Mouse (Mus musculus): ENCODE data around the gene Fpr1.
A peak's percentile ranks its signal among the peaks of the same experiment; 100 is the strongest.
"Not testable (repeated sequence)": the region's sequence is repeated elsewhere in the genome, so short reads cannot be mapped to it uniquely, and the experiment has no call there.

Gene Fpr1

DNA sequence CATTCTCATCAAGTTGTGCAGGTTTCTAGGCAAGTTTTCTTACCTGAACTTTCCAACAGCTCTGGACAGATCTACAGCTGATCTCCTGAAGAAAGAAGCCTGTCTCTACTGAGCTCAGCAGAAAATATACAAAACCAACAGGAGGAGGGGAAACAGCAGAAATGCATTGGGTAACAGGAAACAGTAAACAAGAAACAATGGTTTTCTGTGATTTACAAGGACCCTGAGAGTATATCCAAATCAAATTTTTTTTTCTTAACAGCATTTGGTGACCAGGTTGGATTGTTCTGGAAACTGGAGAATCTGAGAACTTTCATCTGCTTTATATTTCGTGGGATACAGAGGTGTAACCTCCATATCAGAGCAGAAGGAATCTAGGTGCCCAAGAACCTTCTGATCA is at the start of gene Fpr1:
Gene Fpr1, minus strand, starts transcription at position 101 of the 400 bp plus-strand sequence.
- DNase-seq (ENCODE audit: low read depth, low spot score) = no peak

DNA sequence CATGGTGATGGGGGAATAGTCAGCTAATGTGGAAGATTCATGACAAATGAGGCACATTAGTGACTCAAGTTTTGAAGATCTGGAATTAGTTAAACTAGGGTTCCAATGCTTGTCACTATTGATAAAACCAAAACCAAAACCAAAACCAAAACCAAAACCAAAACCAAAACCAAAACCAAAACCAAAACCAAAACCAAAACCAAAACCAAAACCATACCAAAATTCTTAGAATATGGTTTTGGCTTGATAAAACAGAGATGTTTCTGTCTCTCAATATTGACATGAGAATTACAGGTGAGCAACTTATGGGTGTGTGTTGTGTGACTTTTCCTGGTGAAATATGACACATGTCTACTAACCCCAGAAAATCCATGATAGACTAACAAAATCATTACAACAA is 34.0 kb upstream of the Fpr1 start:
- DNase-seq (ENCODE audit: low read depth, low spot score) = no peak

DNA sequence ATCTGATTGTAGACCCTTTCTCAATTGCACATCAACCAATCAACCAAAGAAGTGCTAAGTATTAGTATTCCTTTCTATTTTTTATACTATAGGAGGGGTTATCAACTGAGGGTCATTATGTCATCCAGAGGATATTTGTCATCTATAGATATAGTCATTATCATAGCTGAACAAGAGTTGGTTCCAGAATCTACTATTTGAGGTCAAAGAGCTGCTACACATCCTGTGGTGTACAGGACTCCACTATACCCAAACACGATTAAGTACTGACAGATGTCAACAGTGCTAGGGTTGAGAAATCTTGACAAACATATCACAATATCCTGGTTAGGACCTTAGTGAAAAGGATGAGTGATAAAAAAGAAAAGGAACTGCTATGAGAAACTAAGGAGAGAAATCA is 33.6 kb upstream of the Fpr1 start:
- DNase-seq (ENCODE audit: low read depth, low spot score) = no peak

DNA sequence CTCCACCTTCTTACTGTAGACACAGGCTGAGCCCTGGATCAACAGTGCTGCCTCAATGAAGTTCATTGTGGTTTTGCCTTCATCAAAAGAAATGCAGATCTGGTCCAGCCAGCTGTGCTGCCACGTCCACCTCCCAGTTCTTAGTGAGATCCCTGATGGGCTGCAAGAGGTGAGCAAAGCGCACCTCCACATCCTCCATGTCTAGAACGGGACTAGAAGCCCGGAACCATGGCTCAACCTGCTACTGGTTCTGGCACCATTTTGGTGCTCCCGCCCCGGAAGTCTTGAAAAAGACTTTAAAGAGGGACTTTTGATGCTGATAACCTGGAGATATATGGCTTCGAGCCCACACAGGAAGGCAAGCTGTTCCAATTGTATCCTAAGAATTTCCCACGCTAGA is 28.9 kb upstream of the Fpr1 start:
- not testable (repeated sequence) for DNase-seq (ENCODE audit: low read depth, low spot score)

DNA sequence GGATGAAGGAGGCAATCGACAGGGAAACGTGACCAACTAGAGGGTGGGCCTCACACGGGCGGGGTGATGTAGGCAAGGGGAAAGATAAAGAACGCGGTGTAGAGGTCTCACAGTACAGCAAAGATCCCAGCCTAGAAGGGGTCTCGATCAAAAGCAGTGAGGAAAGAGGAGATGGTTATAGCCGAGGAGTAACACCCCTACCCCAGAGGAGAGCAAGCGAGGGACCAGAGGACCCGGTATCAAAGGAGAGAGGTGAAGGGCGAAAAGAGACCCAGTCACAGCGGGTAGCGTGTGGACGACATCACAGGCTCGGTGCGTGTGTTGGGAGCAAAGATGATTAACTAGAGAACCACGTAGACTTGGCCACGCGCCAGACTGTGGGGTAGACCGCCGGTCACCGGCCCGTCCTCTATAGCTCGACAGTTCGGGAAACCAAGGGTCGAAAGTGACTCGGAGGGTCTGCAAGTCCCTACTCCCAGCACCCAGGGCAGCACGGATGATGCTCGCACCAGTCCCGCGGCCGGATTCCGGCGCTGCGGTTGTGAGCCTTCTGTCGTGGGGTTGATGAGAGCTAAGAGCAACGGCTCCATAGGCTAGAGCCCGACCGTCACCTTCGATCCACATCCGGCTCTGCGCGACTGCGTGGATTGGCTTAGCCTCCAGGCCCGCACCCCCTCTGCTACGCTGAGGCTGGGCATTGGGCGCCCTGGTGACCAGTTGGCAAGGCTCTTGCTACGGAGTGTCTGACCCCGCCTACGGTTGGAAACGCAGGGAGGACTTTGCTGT is 26.1 kb upstream of the Fpr1 start:
- no peak for DNase-seq (ENCODE audit: low read depth, low spot score)

DNA sequence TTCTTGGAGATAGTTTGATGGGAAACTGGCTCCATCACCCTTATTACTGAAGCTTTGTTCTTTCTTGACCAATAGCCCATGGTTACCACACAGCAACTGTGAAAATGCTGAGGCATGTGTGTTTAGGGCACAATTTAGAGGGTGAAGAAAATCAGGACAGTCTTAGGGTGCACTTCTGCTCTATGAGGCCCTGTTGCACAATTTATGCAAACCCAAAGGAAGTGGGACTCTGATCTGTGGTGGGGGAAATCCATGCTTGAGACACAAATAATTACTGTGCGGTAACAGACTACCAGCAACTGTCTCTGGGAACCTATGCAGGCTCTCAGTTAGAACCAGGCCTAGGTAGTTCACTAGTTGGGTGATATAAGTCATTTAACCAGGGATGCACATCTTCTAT is 17.0 kb upstream of the Fpr1 start:
- no peak for DNase-seq (ENCODE audit: low read depth, low spot score)

DNA sequence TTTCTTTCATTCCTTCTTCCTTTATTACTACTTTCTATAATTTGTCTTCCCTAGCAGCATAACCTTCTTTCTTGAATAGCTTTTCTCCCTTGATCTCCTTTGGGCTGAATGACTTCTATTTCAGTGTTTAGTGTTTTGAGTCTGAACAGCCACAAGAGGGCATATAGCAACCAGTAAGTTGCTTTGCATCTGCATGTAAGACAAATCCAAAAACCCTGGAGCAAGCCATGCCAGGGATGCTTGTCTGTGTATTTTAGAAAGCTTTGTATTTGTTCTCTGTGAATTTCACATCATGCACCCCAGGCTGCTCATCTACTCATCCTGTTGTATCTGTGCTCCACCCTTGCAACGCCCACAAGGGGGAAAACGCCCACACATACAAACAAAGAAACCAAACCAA is 15.5 kb upstream of the Fpr1 start:
- peak; percentile 62 for DNase-seq (ENCODE audit: low read depth, low spot score)

DNA sequence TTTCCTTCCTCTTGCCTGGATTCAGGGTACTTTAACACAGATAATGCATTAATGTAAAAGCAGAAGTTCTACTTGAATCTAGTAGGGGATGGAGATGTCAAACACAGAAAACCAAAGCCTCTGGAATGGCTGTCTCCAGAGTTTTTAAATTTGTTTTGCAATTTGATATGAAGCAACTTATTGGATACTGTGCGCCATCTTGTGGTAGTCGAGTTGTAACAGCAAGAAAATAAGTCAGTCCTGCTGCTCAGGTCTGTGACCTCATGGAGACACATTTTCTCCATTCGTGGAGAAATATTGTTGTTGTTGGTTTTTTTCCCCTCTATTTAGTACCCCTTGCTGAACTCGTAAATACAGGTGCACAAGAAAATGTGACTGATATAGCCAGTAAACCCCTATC is 12.3 kb upstream of the Fpr1 start:
- peak; percentile 86 for DNase-seq (ENCODE audit: low read depth, low spot score)

DNA sequence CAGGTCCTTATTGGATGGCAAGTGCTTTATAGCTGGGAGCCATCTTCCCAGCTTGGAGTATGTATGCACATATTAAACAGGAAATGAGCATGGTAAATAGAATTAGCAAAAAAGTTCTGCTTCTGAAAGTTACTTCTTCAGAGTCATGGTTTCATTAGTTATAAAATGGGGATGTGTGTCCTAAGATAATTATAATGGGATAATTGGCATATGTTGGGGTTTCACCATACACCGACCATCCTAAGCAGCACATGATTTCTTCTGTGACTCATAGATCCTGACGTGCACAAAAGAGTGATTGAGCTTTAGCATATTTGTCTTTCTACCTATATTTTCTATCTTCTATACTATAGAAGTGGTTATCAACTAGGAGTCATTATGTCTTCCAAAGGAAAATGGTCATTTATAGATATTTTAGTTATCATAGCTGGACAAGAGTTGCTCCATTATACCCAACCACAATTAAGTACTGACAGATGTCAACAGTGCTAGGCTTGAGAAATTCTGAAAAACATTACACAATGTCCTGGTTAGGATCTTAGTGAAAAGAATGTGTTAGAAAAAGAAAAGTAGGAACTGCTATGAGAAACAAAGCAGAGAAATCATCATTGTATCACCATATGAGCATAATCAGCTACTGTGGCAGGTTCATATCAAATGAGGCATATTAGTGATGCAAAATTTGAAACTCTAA is 6.1 kb upstream of the Fpr1 start:
- DNase-seq (ENCODE audit: low read depth, low spot score) = no peak

DNA sequence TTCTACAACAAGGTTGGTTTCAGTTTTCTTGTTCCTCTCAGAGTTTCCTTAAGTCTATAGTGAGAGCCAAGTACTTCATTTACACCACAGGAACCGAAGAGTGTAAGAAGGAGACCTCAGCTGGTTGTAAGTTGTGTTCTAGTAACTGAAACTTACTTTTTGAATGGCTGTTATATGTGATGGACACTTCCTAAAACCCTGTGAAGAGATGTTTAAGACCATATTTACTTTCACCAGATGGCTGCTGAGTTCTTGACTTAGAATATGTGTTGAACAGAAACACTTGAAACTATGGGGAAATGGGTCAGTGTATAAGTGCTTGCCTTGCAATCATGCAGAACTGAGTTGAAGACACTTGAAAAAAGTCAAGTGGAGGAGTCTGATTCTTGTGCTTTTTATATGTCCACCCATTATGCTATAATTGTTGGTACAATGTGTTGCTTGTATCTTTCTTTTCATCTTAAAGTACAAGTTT is 4.1 kb upstream of the Fpr1 start, which contains the start of the genes Fpr2 and Fpr3:
Gene Fpr2, plus strand, starts transcription at position 51 of the 475 bp plus-strand sequence.
Gene Fpr3, plus strand, starts transcription at position 79 of the 475 bp plus-strand sequence.
- no peak for DNase-seq (ENCODE audit: low read depth, low spot score)

DNA sequence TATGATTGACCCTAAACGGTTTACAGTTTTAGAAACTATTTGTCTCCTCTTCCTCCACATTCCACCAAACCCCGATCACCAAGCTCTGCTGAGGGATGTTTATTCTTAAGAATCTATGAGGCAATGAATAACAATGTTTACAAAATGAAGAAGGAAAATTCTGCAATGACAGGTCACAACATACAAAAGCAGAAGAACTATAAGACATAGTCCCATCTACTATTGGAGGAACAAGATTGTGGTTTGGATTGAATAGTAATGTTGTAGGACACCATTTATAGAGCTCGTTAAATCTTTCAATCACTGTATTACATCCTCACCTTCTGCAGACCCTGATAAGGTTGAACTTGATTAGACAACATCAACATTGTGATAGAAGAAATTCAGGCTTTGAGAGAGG is 1.1 kb downstream of the Fpr1 start:
- DNase-seq (ENCODE audit: low read depth, low spot score) = no peak

DNA sequence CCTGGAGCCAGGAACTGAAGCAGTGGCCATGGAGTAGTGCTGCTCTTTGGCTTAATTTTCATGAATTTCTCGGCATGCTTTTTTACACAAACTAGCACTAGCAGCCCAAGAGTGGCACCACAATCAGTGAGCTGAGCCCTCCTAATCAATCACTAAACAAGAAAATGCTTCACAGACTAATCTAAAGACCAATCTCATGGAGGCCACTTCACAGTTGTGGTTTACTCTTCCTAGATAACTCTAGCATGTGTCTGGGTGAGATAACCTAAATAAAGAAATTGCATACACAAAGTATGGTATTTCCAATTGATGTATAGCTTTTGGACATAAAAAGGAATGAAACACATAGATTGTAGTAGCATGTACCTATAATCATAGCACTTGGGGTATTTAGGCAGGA is 4.4 kb downstream of the Fpr1 start:
- no peak for DNase-seq (ENCODE audit: low read depth, low spot score)

DNA sequence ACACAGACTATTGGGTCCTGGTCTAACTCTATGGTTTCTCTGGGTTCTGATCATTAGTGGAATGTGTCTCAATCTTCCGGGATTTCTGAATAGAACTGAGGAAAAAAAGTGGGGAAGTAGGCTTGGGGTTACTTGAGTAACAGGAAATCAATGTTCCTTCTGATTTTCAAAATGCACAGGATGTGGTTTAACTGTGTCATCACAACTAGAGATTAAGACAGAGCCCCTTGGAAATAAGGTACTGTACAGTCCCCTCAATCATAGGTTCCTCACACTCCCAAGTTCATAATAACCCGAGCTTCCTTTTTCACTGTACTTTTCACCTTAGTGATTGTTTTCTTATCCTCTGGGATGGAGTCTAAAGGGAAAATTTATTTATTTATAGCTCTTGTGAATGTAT is 12.0 kb downstream of the Fpr1 start:
- no peak for DNase-seq (ENCODE audit: low read depth, low spot score)

DNA sequence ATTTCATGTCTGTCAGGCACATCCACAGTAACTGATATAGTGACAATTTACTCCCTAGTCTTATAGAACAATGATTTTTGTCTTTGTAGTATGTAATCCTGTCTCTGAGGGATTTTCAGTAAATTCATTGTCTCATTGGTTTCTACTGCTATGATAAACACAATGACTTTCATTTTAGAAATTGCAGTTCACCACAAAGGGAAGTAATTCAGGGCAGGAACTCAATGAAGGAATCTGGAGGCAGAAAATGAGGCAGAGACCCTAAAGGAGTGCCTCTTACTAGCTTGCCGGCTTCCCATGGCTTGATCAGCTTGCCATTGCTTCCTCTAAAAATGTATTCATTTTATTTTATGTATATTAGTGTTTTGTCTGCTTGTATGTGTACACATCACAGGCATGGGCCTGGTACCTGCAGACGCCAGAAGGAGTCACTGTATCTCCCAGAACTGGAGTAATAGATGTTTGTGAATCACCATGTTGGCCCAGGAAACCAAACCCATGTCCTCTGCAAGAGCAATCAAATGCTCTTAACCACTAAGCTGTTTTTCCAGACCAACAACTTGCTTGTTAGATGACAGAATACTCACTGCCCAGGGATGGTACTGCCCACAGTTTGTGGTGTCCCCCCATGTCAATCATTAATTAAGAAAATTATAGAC is 12.7 kb downstream of the Fpr1 start:
- DNase-seq (ENCODE audit: low read depth, low spot score) = peak; percentile 18

DNA sequence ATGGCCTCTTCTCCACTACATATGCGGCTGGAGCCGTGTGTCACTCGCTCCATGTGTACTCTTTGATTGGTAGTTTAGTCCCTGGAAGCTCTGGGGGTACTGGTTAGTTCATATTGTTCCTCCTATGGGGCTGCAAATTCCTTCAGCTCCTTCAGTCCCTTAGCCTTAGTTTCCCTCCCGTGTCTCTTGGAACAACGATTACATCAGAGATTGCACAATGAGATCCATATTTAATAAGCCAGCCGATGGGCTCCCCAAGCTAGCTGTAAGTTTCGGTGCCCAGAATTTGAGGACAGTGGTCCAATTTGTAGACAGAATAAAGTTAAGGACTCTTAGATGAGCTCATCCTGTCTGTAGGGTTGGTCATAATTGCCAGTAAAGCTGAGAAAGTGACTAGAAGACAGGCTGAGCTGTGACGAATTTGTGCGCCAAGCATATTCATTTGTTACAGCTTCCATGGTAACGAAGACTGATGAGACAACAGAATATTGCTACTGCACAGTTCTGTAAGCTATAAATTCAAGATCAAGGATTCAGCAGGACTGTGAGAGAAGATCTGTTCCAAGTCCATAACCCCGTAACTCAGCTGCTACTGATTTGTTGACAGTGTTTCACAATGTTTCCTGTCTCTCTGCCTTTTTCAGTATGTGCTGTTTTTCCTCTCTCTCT is 16.8 kb downstream of the Fpr1 start:
- DNase-seq (ENCODE audit: low read depth, low spot score) = no peak

DNA sequence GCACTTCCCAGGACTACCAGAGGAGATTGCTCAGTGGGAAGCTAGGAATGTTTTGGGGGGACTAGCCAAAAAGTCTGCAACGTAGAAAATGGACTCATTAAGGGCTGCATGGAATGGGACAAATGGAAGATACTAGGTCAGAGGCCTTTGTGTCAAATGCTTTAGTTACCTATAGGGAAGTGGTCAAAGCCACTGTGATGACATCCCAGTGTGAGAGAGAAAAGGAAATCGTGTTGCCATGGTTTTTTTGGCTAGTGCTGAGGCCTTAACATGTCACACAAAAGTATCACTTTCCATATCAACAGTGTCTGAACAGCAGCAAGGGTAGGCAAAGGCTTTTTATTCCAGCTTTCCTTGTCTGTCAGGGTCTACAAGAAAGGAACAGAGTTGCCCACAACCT is 18.6 kb downstream of the Fpr1 start:
- no peak for DNase-seq (ENCODE audit: low read depth, low spot score)

DNA sequence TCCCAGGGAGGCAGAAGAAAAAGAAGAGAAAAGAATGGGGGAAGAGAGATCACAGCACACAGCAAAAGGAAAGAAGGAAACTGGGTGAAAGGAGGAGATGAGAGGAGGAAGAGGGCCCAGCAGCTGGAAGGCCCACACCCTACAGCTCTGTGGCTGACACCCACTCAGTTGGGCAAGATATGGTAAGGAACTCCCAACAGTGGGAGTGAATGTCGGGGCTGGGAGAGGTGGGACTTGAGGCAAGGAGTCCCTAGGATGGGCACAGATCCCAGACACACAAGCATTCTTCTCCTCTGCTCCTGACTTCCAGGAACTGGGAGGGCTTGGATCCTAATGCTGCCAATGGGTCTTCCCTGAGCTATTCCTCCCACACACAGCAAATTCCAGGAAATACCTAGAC is 21.4 kb downstream of the Fpr1 start:
- peak; percentile 53 for DNase-seq (ENCODE audit: low read depth, low spot score)

DNA sequence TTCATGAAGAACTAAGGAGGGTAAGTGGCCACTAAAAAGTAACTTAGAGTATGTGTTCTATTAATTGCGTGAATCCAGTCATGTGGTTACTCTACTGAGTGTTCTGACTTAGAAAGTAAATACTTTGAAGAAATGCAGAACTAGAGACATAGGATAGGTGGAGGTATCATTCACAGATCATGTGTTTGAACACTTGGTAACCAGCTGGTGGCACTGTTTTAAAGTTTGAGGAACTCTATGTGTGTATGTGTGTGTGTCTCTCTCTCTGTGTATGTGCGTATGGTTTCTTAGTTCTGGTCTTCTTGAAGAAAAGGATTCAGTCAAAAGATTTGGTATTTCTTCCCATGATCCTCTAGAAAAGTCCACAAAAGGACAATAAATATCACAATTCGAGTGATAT is 23.6 kb downstream of the Fpr1 start:
- DNase-seq (ENCODE audit: low read depth, low spot score) = peak; percentile 22

DNA sequence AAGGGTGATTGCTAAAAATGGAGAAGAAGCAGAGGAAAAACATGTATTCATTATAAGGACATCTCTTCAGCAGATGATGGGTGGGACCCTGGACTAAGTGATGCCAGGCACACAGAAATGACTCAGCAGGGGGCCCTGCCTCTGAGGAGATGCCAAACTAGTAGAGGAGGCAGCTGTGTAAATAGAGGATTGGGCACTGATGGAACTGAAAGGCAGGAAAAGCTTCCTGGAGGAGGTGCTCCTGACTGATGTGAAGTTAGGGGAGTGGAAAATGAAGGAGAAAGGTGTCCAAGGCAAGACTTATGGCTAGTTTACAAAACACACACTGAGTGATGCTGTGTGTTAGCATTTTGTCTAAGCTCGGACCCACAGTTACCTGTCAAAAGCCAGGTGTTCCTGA is 26.3 kb downstream of the Fpr1 start:
- peak; percentile 80 for DNase-seq (ENCODE audit: low read depth, low spot score)

DNA sequence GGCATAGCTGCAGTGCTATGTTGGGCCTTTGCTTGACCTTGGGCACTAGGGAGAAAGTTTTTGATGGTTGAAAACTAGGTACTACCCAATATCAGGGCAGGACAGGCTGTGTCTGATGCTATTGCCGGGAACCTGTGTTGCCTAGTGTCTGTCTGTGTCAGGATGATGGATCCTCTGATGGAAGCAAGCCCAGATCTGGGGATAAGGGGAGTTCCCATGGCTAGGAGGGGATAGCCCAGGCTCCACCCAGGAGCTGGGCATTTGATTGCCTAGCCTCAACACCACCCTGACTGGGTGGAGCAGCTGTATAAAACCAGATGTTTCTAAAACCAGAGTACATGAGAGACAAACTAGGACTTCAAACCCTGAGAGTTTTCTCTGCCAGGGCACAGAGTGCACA is 27.1 kb downstream of the Fpr1 start:
- DNase-seq (ENCODE audit: low read depth, low spot score) = peak; percentile 94

DNA sequence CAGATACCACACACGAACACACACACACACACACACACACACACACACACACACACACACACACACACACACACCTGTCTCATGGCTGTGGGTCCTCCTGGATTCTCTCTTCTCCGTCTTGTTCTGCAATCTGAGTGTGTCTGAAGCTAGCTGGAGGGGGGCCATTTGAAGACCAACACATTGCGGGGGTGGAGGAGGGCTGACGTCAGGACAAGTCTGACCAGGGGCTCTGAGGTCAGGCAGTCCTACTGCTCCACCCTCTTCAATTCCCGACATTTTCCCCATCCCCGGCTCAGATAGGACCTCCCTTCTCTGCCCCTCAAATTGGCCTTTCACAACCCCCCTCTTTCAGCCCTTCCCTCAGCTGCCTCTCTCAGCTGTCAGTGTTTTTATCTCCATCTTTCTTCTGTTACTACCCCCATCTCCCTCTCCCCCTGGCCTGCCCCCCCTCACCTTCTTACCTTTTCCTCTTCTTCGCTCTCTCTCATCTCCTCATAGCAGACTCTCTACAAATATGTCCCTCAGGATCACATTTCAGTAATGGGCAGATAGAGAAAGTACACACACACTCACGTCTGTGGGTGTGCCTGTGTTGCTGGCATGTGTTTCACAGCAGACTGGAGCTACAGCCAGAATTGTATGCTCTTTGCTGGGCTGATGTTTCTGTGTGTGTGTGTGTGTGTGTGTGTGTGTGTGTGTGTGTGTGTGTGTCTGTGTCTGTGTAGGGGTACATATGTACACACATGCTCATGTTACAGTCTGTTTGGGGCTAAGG is 28.5 kb downstream of the Fpr1 start, which contains the start of gene Has1:
Gene Has1, minus strand, starts transcription at position 142 of the 775 bp plus-strand sequence.
- DNase-seq (ENCODE audit: low read depth, low spot score) = no peak

All from 3T3-L1 (cell line).